ENCODE assay signal across 8 mouse cellular contexts in genomic region chr7:34132355-34133079, GRCm38 (mm10). TPM values are rescaled to one million over a fixed set of nuclear protein-coding genes. Genes with fewer than 3 reads are reported as not detected.
DNase-seq lines count a peak whose midpoint lies in the region; ATAC-seq and TF ChIP-seq lines count a peak whose summit lies in the region.

No protein-coding gene starts in this region.

- under 1% methylated on average over 103 of the region's 116 CpGs for WGBS in kidney, embryonic 15.5 days
- WGBS in thymus, adult 2 months, result 10% methylated on average over 116 of the region's 116 CpGs

- H3K4me1 ChIP-seq in bone marrow macrophage, adult 2 months (ENCODE audit: control insufficient read depth, insufficient read depth, low read length), result no peaks in the 10 kb centered on the region
- peaks cover 29% of the 10 kb centered on the region for H3K4me1 ChIP-seq in kidney, embryonic 15.5 days
- peaks cover 6% of the 10 kb centered on the region; the same call in 1 of the 2 replicates for H3K4me1 ChIP-seq in thymus, adult 2 months (replicated peaks; ENCODE audit: control insufficient read depth, insufficient read depth, low read length)

- peak; percentile 29 to 44 for DNase-seq in layer of hippocampus, postnatal 10 days (ENCODE audit: low spot score in 2 of 2)
- DNase-seq in layer of hippocampus, adult 8-10 months (ENCODE audit: low spot score in 2 of 2), result no peak
- peak; percentile 8 to 23 for DNase-seq in heart, adult 9 months (ENCODE audit: low spot score in 2 of 2)
- DNase-seq in testis, postnatal 14 days (ENCODE audit: low spot score), result peak; percentile 57
- DNase-seq in thymus, adult 2 months, result no peak

- ATAC-seq in kidney, embryonic 15.5 days (replicated peaks; ENCODE audit: low FRiP score), result peak; percentile 85
- peak; percentile 57 for ATAC-seq in megakaryocyte progenitor cell, adult 5-6 weeks (replicated peaks; ENCODE audit: poor library complexity)

- H3K27me3 ChIP-seq in kidney, embryonic 15.5 days, result no peaks in the 10 kb centered on the region
- H3K27me3 ChIP-seq in thymus, adult 2 months (ENCODE audit: control insufficient read depth, insufficient read depth, low read length), result peaks cover 2% of the 10 kb centered on the region

- no peak for TF ChIP-seq POLR2A in bone marrow macrophage, adult 2 months (IDR thresholded peaks at IDR 0.05; ENCODE audit: borderline replicate concordance, low read depth, low read length)
- TF ChIP-seq POLR2A in thymus, adult 2 months (IDR thresholded peaks at IDR 0.05; ENCODE audit: control insufficient read depth, extremely low read depth, insufficient read depth, low read length, poor library complexity), result no peak

- no peak for TF ChIP-seq CTCF in bone marrow macrophage, adult 2 months (IDR thresholded peaks at IDR 0.05; ENCODE audit: low read depth, low read length)
- TF ChIP-seq CTCF in thymus, adult 2 months (IDR thresholded peaks at IDR 0.05; ENCODE audit: borderline replicate concordance, control insufficient read depth, extremely low read depth, insufficient read depth, low read length, poor library complexity), result no peak

- H3K27ac ChIP-seq in bone marrow macrophage, adult 2 months (ENCODE audit: insufficient read depth, low read depth, low read length), result no peak overlapping the region
- H3K27ac ChIP-seq in kidney, embryonic 15.5 days, result peak overlapping the region; percentile 83
- H3K27ac ChIP-seq in thymus, adult 2 months (ENCODE audit: control insufficient read depth, insufficient read depth, low read length), result no peak overlapping the region

- no peaks in the 10 kb centered on the region for H3K9me3 ChIP-seq in kidney, embryonic 15.5 days (replicated peaks)

- H3K9ac ChIP-seq in kidney, embryonic 15.5 days, result peak overlapping the region; percentile 85

- peak overlapping the region; percentile 73 for H3K4me2 ChIP-seq in kidney, embryonic 15.5 days

- H3K36me3 ChIP-seq in kidney, embryonic 15.5 days, result peaks cover 1% of the 10 kb centered on the region
- no peaks in the 10 kb centered on the region for H3K36me3 ChIP-seq in thymus, adult 2 months (ENCODE audit: control insufficient read depth, insufficient read depth, low read length)

- peak overlapping the region; percentile 69 for H3K4me3 ChIP-seq in bone marrow macrophage, adult 2 months (ENCODE audit: insufficient read depth, low read length)
- H3K4me3 ChIP-seq in kidney, embryonic 15.5 days (replicated peaks), result peak overlapping the region; percentile 84
- H3K4me3 ChIP-seq in thymus, adult 2 months (ENCODE audit: control insufficient read depth, insufficient read depth, low read length), result no peak overlapping the region

RNA-seq across cellular contexts. Expression of gene Wtip, which starts 0.6 kb away (rescaled TPM):
- 10 to 100 TPM; 18.0 to 22.3 TPM for total RNA-seq in layer of hippocampus, postnatal 10 days (2021)
- total RNA-seq in layer of hippocampus, adult 8-10 months (2022), result 10 to 100 TPM; 12.5 to 15.4 (median 13.7) TPM
- 3.6 and 4.4 TPM in 2 replicates for polyA plus RNA-seq in bone marrow macrophage, adult 2 months (2012; ENCODE audit: insufficient read depth, insufficient read length, missing spikeins)
- 6.3 and 8.2 TPM in 2 replicates for polyA plus RNA-seq in kidney, embryonic 15.5 days (2015; fragmentation: Nextera tagmentation; extraction: Ambion mirVana)
- 0.20 and 0.34 TPM in 2 replicates for total RNA-seq in megakaryocyte progenitor cell, adult 5-6 weeks (2015)
- total RNA-seq in megakaryocyte progenitor cell, adult 5-6 weeks (2017), result not detected in 2 replicates
- 5.0 and 5.8 TPM in 2 replicates for polyA plus RNA-seq in thymus, adult 2 months (2012; rRNA removed)

RNA-seq across cellular contexts. Expression of gene Uba2, which starts 36.9 kb away (rescaled TPM):
- total RNA-seq in layer of hippocampus, postnatal 10 days (2021), result 10 to 100 TPM; 84.8 to 85.0 TPM
- 10 to 100 TPM; 81.8 to 91.5 (median 88.2) TPM for total RNA-seq in layer of hippocampus, adult 8-10 months (2022)
- 63.1 and 63.8 TPM in 2 replicates for polyA plus RNA-seq in bone marrow macrophage, adult 2 months (2012; ENCODE audit: insufficient read depth, insufficient read length, missing spikeins)
- polyA plus RNA-seq in kidney, embryonic 15.5 days (2015; fragmentation: Nextera tagmentation; extraction: Ambion mirVana), result 221 and 223 TPM in 2 replicates
- total RNA-seq in megakaryocyte progenitor cell, adult 5-6 weeks (2015), result 180 and 208 TPM in 2 replicates
- 184 and 193 TPM in 2 replicates for total RNA-seq in megakaryocyte progenitor cell, adult 5-6 weeks (2017)
- 81.6 and 93.9 TPM in 2 replicates for polyA plus RNA-seq in thymus, adult 2 months (2012; rRNA removed)

RNA-seq across cellular contexts. Expression of gene Scgb1b30, which starts 37.3 kb away (rescaled TPM):
- total RNA-seq in layer of hippocampus, postnatal 10 days (2021), result not detected
- total RNA-seq in layer of hippocampus, adult 8-10 months (2022), result not detected
- polyA plus RNA-seq in bone marrow macrophage, adult 2 months (2012; ENCODE audit: insufficient read depth, insufficient read length, missing spikeins), result not detected in 2 replicates
- not detected in 2 replicates for polyA plus RNA-seq in kidney, embryonic 15.5 days (2015; fragmentation: Nextera tagmentation; extraction: Ambion mirVana)
- total RNA-seq in megakaryocyte progenitor cell, adult 5-6 weeks (2015), result not detected in 2 replicates
- total RNA-seq in megakaryocyte progenitor cell, adult 5-6 weeks (2017), result not detected in 2 replicates
- not detected in 2 replicates for polyA plus RNA-seq in thymus, adult 2 months (2012; rRNA removed)

Comparison
In these comparisons a context has a peak if more than half of its experiments do, and no peak if none do; other contexts are left out.
1. DNase-seq: peak in layer of hippocampus, postnatal 10 days (2 of 2), heart, adult 9 months (2 of 2) and testis, postnatal 14 days (single experiment); none in layer of hippocampus, adult 8-10 months (0 of 2) and thymus, adult 2 months (single experiment).
2. RNA of gene Wtip, which starts 0.6 kb away (total RNA-seq): 18.0 to 22.3 TPM in layer of hippocampus, postnatal 10 days and 12.5 to 15.4 TPM in layer of hippocampus, adult 8-10 months; 0.20 to 0.34 TPM in megakaryocyte progenitor cell, adult 5-6 weeks; every median in the first group is over 10 times any median in the second.